Mouse (Mus musculus) lung, postnatal 0 days (tissue): ENCODE measurements around the gene Pglyrp1.

ENCODE experiments used
- CTCF ChIP-seq: IDR thresholded peaks from 2 replicates; pipeline ENCODE4 v1.5.1; 2016; ENCODE audit warnings: antibody characterized with exemption, mild to moderate bottlenecking
- EP300 ChIP-seq: IDR thresholded peaks from 2 replicates; pipeline ENCODE4 v1.6.1; 2016; ENCODE audit warnings: antibody characterized with exemption, mild to moderate bottlenecking, control low read depth

GRCm38 (mm10) chr7:18896536-18896935, 25.4 kb downstream of the Pglyrp1 start:
- TF ChIP-seq EP300: no peak
- peak; percentile 79 for TF ChIP-seq CTCF
